Mouse (Mus musculus) adrenal gland, postnatal 10 days (tissue): ENCODE data around the gene Pvr. TPM values are rescaled to one million over a fixed set of nuclear protein-coding genes. Genes with fewer than 3 reads are reported as not detected.
A peak's percentile ranks its signal among the peaks of the same experiment; 100 is the strongest.

ENCODE experiments used
- DNase-seq: peaks from one replicate; pipeline ENCODE4 v3.0.0; 2021; ENCODE audit warnings: mixed read lengths
- long read RNA-seq, 2 experiments: library from polyadenylated mRNA; stranded (forward); transcript quantifications; one replicate each; pipeline ENCODE4 v2.0.0; 2021
- total RNA-seq, 2 experiments: library from RNA; stranded (reverse); gene quantifications; 2 replicates each; pipeline ENCODE4 v1.2.3; 2021

Gene Pvr
- 10 to 100 TPM; 20.9 to 24.9 TPM for total RNA-seq
- long read RNA-seq, experiment 1, partial matches to known transcripts = 1 of 9 reads
- long read RNA-seq, experiment 1, other reads (novel, unspliced or antisense) = 6 of 9 reads
- long read RNA-seq, experiment 2, partial matches to known transcripts = 0 of 2 reads
- long read RNA-seq, experiment 2, other reads (novel, unspliced or antisense) = 1 of 2 reads

- peak; percentile 89 for DNase-seq
Measured at GRCm38 (mm10) chr7:19920506-19921261, at the start of gene Pvr. Gene Pvr, minus strand, starts transcription at chr7:19921160.

GRCm38 (mm10) chr7:19970196-19970595, 49.2 kb upstream of the Pvr start:
- DNase-seq = no peak

GRCm38 (mm10) chr7:19969541-19970090, 48.7 kb upstream of the Pvr start:
- DNase-seq = no peak

DNA sequence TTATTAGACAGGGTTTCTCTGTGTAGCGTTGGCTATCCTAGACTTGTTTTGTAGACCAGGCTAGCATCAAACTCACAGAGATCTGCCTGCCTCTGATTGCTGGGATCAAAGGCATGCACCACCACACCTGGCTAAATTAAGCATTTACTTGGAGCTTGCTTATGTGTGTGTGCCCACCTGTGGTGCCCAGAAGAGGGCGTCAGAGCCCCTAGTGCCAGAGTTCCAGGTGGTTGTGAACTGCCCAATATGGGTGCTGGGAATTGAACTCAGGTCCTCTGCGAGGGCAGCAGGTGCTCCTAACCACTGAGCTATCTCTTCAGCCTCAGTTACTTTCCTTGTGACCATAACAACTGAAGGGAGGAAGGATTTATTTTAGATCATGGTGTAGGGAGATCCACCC, 48.1 kb upstream of the Pvr start:
- DNase-seq = no peak

- no peak for DNase-seq
Measured at GRCm38 (mm10) chr7:19964985-19965579, 44.1 kb upstream of the Pvr start, which contains the start of gene Ceacam20. Gene Ceacam20, plus strand, starts transcription at chr7:19965412.

DNA sequence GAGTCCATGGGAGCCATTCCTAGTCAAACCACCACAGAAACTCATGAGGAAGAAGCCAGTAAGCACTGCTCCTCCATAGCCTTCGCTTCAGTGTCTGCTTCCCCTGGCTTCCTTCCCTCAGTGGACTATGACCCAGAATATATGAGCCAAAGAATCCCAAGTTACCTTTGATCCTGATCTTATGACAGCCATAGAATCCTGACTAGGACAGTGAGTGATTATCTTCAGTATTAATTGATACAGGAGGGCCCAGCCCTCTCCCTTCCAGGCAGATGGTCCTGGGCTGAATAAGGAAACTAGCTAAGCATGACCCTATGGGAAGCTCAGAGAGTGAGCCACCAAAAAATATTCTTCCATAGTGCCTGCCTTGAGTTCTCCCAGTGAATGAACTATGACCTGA, 41.5 kb upstream of the Pvr start:
- no peak for DNase-seq

DNA sequence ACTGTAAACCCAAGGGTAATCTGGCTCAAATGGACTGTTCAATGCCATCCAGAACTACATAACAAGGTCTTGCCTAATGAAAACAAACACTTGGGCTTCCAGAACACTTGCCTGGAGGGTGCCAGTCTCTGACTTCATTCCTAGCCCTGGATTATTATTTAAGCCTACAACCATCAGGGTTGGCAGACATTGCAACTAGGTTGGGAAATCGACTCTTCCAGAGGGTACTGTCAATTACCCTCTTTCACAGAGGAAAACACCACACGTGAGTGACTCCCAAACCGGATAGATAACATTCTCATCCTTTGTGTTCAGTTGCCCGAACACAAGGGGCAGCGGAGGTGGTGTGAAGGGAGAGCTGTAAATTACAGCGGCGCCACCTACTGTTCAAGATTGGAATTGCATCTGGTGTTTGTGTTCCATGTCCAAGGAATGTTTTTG, 35.4 kb upstream of the Pvr start:
- peak; percentile 92 for DNase-seq

DNA sequence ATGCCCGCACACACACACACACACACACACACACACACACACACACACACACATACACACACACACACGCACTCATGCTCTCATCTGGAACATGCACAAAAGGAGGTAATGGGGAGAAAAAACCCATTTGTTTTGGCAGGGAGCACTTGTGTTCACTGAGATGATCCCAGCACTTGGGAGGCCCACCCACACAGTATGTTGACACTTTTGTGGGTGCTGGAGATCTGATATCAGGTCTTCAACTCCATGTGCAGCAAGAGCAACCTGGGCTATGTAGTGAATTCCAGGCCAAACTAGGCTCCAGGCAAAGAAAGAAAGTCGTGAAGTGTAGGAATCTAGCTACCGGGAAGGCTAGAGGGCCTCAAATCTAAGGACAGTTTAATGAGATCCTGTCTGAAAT, 34.9 kb upstream of the Pvr start:
- DNase-seq = no peak

DNA sequence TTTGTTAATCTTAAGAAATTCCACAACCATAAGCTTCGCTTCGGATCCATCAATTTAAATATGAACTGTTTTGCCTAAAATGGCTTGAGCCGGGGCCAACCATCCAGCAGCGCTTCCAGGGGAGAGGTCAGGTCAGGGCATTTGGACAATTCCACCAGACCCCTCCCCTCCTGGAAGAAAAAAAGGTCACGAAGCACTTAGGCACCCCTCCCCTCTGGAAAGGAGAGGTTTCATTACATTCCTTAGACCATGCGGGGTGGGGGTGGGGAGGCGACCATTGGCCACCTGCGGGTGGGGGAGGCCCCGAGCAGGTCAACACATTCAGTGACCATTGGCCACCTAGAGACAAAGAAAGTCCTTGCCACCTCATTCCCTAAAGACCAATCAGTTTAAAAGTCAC, 32.1 kb upstream of the Pvr start:
- DNase-seq = no peak

DNA sequence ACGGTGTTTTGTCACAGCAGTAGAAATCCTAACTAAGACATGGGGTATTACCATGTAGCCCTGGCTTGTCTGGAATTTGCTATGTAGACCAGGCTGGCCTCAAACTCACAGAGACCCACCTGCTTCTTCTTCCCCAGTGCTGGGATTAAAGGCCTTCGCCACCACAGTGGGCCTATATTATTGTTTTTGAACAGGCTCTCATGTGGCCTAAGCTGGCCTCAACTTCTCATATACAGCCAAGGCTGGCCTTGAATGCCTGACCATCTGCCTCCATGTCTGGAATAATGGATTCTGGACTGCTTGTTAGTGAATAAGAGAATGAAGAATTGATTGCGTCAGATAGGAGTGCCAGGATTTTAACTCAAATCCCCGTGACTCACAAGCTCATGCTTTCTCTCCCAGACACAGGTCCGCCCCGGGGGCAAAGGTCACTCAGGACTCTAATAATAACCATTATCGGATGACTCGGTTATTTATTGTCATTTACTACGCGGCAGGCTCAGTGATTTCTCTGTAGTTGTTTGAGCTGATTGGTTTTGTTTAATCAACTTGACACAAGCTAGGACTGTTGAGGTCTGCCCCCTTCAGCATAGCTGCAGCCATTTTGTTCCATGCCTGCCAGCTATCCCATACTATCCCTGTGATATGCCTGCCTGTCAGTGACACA, 31.5 kb upstream of the Pvr start:
- DNase-seq = peak; percentile 54

- DNase-seq = no peak
Measured at GRCm38 (mm10) chr7:19950589-19950988, 29.6 kb upstream of the Pvr start, which contains the start of gene Igsf23. Gene Igsf23, minus strand, starts transcription at chr7:19950756.

- no peak for DNase-seq
Measured at GRCm38 (mm10) chr7:19949996-19950395, 29.0 kb upstream of the Pvr start.

DNA sequence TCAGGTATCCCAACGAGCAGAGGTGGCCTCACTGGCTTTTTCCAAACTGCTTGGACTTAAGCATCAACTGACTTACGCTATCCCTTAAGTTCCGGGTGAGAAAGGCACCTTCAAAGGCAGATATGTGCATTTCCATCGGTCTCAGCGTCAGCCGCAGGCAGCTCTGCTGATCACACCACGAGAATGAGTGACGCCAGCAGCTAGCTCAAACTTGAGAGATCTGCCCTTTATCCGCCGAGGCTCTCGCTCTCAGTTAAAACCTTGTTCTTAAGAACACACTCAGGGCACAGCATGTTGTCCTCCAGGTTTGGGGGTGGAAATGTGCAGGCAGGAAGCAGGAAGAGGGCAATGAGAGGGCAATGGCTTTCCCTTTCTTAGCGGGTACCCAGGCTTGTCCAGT, 28.0 kb upstream of the Pvr start:
- no peak for DNase-seq

DNA sequence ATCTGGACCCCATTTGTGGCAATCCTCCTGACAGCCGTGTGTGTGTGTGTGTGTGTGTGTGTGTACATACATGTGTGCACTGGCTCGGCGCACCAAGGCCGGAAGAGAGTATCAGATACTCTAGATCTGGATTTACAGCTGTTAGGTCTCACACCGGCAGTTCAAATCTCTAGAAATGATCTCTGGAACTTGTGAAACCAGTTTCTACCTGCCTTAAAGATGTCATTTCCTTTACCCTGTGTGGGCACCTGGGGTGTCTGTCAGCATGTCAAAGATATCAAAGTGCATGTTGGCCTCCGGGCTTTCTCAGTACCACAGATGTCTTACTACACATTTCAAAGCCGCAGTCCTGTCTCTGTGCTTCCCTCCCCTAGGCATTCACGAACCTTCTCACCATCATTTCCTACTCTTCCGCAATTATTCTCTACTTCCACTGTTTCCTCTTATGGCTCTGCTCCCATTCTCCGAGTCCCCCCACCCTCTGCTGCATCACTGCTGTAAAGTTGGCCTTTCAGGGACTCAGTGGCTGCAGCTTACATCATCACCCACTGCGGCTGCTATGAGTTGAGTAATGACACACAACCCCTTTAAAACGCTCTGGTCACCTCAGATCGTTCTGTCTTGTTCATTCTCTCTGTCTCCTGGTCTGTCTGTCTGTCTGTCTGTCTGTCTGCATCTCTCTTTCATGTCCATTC, 25.0 kb upstream of the Pvr start:
- no peak for DNase-seq

- no peak for DNase-seq
Measured at GRCm38 (mm10) chr7:19945201-19945600, 24.2 kb upstream of the Pvr start.

GRCm38 (mm10) chr7:19944709-19945108, 23.7 kb upstream of the Pvr start:
- no peak for DNase-seq

- no peak for DNase-seq
Measured at GRCm38 (mm10) chr7:19940256-19940655, 19.3 kb upstream of the Pvr start.

DNA sequence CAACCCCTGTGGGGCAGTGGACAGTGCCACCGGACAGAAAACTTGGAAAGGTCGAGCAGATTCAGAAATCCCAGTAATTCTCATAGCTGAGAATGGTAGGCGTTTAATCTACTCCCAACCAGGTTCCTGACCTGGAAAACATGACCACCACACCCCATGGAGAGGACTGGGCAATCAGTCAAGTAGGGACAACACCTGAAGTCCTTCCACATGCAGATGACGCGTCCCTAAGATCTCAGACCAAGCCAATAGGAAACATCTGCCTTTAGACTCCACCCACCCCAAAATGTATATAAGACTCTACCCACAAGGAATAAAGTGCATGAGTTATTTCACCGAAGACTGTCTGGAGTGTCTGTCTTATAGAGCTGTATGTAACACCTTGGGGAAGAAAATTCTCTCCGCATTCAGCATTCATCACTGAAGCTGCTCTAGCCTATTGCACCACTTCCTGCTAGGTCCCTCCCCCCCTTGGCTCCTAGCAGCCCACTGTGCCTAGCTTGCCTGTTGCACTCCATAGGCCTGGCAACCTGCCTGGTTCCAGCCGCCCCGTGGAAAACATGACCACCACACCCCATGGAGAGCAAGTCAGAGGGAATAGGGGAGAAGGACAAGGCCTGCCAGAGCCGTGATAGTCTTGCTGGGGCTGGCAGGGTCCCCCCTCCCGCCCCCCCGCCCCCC, 18.7 kb upstream of the Pvr start:
- DNase-seq = peak; percentile 86

DNA sequence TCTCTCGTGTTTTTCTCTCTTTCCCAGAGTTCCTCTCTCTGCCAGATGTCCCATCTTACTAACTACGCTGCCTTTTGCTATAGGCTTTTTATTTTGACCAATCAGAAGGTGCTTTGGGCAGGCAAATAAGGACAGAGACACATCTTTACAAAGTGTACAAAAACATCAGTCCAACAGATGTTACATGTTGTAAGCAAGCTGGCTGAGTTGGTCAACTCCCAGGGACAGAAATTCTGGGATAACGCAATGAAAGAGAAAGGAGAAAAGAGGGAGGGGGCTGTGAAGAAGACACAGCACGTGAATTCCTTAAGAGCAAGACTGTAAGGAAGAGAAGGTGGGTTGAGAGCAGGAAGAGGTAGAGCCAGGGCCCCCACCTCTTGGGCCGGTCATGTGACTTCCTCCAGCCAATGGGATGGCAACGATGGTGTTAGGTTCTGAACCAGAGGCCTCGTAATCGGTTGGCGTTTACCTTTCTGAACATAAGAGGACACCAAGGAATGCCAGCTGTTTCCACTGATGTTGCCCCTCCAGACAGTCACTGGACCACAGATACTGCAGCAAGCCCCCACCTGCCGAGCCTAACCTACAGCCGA, 16.4 kb upstream of the Pvr start:
- no peak for DNase-seq

GRCm38 (mm10) chr7:19935961-19936360, 15.0 kb upstream of the Pvr start:
- peak; percentile 33 for DNase-seq

GRCm38 (mm10) chr7:19935171-19935751, 14.3 kb upstream of the Pvr start:
- DNase-seq = peak; percentile 18
